Mouse (Mus musculus): ENCODE results near the gene Olfr99.

DNA sequence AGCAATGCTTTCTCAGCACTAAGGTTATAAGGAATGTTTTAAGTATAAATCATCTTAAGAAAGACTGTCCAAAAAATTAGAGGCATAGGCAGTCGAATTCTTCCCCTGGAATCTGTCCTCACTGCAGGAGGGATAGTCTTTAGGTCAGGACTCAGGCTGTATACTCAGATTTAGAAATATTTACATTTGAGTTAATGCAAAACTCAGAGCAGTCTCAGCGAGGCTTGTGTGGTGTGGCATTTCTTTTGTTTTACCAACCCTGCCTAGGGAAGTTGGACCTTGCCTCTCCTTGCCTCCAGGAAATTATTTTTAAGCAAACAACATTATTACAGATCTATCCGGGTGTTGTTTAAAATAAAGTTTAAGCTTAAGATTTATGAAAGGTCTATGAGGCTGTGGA, 41.1 kb downstream of the Olfr99 start:
- TF ChIP-seq CTCF (IDR thresholded peaks at IDR 0.05; ENCODE audit: control insufficient read depth, insufficient read depth, insufficient replicate concordance, low read depth, low read length) = no peak
- TF ChIP-seq POLR2A (IDR thresholded peaks at IDR 0.05; ENCODE audit: control insufficient read depth, low read depth, low read length) = no peak

Measured in testis, adult 2 months (tissue).